Mouse (Mus musculus): Measurements from ENCODE around the gene Cpne8. TPM values are rescaled to one million over a fixed set of nuclear protein-coding genes. Genes with fewer than 3 reads are reported as not detected.

Gene Cpne8
- polyA plus RNA-seq (2015; fragmentation: Nextera tagmentation; extraction: Ambion mirVana), result 13.8 and 16.5 TPM in 2 replicates

DNA sequence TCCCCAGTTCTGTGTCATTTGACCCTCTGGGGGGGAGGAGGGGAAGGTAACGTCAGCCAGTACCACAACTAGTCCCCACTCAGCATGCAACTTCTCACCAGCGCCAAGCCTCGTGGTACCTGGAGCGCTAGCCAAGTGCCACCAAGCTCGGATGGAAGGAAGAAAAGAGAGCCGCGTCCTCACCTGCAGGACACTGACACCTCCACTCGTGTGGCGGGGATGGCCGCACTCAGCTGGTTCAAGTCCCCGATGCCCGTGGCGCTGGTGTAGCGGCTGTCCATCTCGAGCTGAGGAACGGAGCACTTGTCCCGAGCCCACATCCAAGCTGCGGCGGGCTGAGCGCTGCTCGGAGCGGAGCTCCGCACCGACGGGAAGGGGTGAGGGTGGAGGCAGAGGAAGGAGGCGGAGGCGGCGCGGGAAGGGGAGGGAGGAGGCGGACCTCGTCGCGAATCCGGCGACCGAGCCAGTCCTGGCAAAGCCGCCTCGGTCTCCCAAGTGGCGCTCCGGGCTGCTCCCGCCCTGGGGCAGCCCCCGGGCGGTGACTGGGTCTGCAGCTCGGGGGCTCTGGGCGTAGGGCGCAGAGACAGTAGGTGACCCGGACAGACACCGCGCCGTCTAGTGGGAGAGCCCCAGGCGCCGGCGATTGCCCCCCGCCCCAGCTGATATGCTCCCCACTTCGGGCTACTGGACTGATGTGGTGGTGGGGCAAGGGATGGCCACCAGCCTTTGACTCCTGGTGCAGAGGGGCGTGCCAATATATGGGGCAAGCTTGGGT lies at the start of gene Cpne8:
Cpne8 (minus strand) TSS at position 448 of the 775 bp plus-strand sequence.
- peak; percentile 86 for ATAC-seq (replicated peaks; ENCODE audit: low FRiP score)
- Histone ChIP-seq H3K4me2 (peak within 1 kb of the TSS; percentile 96), H3K9ac (peak within 1 kb of the TSS; percentile 52), H3K4me3 (replicated peaks) (peak within 1 kb of the TSS; percentile 69), H3K27ac (no peak within 1 kb of the TSS), H3K9me3 (replicated peaks) (no peaks in the 10 kb centered on the region), H3K36me3 (no peaks in the 10 kb centered on the region), H3K4me1 (peaks cover 24% of the 10 kb centered on the region), H3K27me3 (peaks cover 26% of the 10 kb centered on the region)
- WGBS, result under 1% methylated on average over 49 of the region's 56 CpGs

DNA sequence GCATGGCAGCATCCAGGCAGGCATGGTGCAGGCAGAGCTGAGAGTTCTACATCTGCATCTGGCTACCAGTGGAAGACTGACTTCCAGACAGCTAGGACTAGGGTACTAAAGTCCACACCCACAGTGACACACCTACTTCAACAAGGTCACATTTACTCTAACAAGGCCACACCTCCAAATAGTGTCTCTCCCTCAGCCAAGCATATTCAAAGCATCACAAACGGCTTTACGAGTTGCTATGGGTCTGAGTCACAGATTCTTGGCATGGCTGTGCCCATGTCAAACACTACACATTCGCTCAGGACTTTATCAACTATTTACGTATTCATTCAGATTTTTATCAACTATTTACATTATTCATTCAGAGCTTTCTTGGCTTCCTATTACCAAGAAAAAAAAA lies 38.5 kb upstream of the Cpne8 start:
- Histone ChIP-seq H3K4me2 (no peak overlapping the region), H3K4me3 (replicated peaks) (no peak overlapping the region), H3K9me3 (replicated peaks) (no peaks in the 10 kb centered on the region), H3K27me3 (no peaks in the 10 kb centered on the region), H3K4me1 (no peaks in the 10 kb centered on the region), H3K9ac (no peak overlapping the region), H3K27ac (no peak overlapping the region), H3K36me3 (no peaks in the 10 kb centered on the region)
- ATAC-seq (replicated peaks; ENCODE audit: low FRiP score), result no peak
- WGBS, result 73% methylated on average over 4 of the region's 4 CpGs

DNA sequence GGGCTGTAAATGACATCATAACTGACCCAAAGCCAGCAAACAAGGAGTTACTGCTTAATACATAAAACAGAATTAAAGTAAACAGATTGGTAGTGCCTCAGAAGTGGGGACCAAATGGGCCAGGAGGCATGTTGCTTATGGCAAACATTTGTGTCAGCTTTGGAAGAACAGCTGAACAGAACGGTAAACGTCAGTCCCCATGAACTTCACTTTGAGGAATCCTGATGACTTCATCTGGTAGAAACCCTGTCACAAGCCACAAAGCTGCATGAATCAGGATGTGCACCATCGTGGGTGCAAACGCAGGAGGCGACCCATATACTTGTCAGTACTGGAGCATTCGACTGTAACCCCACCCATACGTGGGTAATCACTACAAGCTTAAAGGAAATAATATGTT lies 30.1 kb upstream of the Cpne8 start:
- Histone ChIP-seq H3K27ac (no peak overlapping the region), H3K4me2 (no peak overlapping the region), H3K36me3 (no peaks in the 10 kb centered on the region), H3K4me3 (replicated peaks) (no peak overlapping the region), H3K9ac (no peak overlapping the region), H3K9me3 (replicated peaks) (no peaks in the 10 kb centered on the region), H3K4me1 (no peaks in the 10 kb centered on the region), H3K27me3 (no peaks in the 10 kb centered on the region)
- WGBS, result 71% methylated on average over 7 of the region's 7 CpGs
- ATAC-seq (replicated peaks; ENCODE audit: low FRiP score), result no peak

DNA sequence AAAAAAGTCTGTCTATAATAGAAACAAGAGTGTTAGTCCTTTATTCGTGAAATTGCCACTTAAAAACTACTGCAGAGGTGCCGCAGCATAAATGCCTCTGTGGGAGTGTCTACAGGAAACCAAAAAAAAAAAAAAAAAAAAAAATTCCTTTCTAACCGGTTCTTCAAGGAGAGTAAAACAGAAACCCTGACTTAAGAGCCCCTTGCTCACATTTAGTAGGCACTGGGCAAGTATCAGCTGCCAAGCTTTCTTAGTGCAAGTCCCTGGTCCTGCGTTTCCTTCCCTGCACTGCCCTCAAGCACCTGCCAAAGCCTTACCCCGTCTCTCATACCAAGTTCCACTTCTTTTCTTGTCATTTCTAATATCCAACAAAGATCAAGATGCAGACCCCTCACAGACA lies 25.1 kb upstream of the Cpne8 start:
- Histone ChIP-seq H3K4me1 (no peaks in the 10 kb centered on the region), H3K9ac (no peak overlapping the region), H3K36me3 (no peaks in the 10 kb centered on the region), H3K27me3 (no peaks in the 10 kb centered on the region), H3K4me3 (replicated peaks) (no peak overlapping the region), H3K4me2 (no peak overlapping the region), H3K27ac (no peak overlapping the region), H3K9me3 (replicated peaks) (no peaks in the 10 kb centered on the region)
- 53% methylated on average over 5 of the region's 5 CpGs for WGBS
- ATAC-seq (replicated peaks; ENCODE audit: low FRiP score), result no peak

DNA sequence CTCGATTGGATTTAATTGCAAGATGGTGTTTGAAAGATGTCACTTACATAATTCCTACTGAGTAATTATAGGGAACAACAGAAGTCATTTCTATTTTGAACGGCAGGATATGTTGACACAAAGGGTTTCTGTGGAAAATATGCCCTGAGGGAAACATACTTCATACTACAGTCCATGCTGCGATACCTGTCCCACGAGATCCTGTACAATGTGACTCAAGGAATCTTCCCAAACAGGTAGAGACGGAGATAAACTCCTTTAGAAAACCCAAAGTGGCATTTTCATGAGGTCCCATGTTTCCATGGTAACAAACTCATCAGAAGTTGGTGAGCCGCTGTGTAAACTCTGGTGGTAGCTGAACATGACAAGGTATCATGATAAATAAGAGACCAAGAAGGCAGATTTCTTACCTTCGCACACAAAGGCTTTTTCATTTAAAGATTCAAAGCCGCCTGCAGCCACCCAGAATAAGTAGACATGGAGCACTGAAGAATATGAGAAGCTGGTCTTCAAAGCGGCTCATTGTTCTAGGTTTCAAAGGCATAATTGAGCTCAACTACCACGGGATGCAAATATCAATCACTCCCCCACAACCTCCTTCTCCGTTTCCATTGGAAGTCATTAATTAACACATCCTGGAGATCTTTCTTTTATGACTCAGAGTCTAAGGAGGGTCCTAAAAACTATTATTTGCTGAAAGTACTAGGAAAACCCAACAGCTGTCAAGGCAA lies 24.4 kb upstream of the Cpne8 start:
- no peaks in the 10 kb centered on the region for H3K27me3 ChIP-seq
- no peak overlapping the region for H3K4me3 ChIP-seq (replicated peaks)
- no peak overlapping the region for H3K27ac ChIP-seq
- no peaks in the 10 kb centered on the region for H3K36me3 ChIP-seq
- H3K9ac ChIP-seq, result no peak overlapping the region
- WGBS, result 56% methylated on average over 11 of the region's 11 CpGs
- ATAC-seq (replicated peaks; ENCODE audit: low FRiP score), result 0 out of 2 replicates have a peak, but pooled peaks have one; percentile 9
- no peak overlapping the region for H3K4me2 ChIP-seq
- no peaks in the 10 kb centered on the region for H3K4me1 ChIP-seq
- no peaks in the 10 kb centered on the region for H3K9me3 ChIP-seq (replicated peaks)

DNA sequence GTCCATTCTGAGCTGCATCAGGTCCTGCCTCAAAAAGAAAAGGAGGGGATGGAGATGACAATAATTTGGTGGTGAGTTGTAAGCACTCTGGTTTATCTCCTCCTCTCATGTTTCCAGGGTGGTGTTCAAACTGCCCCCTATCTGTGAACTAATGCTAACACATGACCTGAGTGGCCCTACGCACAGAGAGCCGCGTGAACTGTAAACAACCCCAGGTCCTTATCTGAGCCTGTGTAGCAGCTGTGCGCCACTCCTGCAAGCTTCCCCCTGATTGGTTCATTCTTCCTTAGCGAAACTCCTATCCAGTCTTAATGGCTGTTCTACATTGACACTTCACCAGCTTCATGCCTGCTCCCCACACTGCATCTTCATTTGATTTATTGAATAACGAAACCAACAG lies 7.5 kb upstream of the Cpne8 start:
- ATAC-seq (replicated peaks; ENCODE audit: low FRiP score), result no peak
- no peaks in the 10 kb centered on the region for H3K4me1 ChIP-seq
- WGBS, result 95% methylated on average over 6 of the region's 6 CpGs

DNA sequence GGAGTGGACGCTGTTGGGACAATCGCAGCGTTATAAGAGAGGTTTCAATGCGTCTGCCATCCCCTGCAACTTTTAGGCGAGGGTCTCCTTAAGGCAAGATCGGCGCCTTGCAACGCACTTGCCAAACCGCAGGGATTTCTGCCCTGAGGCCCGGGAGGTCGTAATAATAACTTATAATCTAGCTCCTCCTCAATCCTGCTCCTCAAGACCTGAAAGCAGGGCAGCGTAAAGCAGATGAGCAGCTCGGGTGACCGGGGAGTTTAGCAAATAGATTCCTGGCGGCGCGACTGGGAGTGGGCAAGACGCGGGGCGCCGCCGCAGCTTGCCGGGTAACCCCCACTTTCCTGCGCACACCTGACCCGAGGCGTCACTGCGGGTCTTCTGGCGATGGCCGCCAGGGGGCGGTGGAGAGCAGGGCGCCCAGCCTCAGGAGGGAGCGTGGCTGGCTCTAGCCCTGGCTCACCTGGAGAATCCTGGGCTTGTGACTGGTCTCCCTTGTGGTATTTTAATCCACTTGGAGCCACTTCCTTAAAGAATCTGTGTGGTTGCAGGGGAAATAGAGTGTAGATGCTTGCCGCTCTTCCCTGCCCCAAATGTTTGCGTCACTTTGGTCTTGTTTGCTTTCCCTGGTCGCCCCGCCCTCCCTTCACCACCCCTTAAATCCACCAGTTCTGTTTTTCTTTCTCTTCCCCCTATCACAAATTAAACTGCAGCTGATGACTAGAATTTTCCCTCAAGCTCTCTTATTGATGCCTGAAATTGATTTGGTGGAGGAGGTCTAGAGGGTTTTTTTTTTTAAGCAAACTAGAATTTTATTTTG lies 738 bp upstream of the Cpne8 start:
- peak; percentile 87 for ATAC-seq (replicated peaks; ENCODE audit: low FRiP score)
- Histone ChIP-seq H3K4me2 (peak overlapping the region; percentile 96), H3K9ac (peak overlapping the region; percentile 52), H3K4me3 (replicated peaks) (peak overlapping the region; percentile 69), H3K27ac (no peak overlapping the region), H3K4me1 (peaks cover 24% of the 10 kb centered on the region), H3K36me3 (no peaks in the 10 kb centered on the region), H3K27me3 (peaks cover 26% of the 10 kb centered on the region), H3K9me3 (replicated peaks) (no peaks in the 10 kb centered on the region)
- 4% methylated on average over 36 of the region's 36 CpGs for WGBS

More for the DNA sequence above, 7.5 kb upstream of the Cpne8 start:
- Histone ChIP-seq H3K27ac (no peak overlapping the region), H3K9me3 (replicated peaks) (no peaks in the 10 kb centered on the region), H3K4me2 (no peak overlapping the region), H3K36me3 (no peaks in the 10 kb centered on the region), H3K27me3 (peaks cover 10% of the 10 kb centered on the region), H3K4me3 (replicated peaks) (no peak overlapping the region), H3K9ac (no peak overlapping the region)

DNA sequence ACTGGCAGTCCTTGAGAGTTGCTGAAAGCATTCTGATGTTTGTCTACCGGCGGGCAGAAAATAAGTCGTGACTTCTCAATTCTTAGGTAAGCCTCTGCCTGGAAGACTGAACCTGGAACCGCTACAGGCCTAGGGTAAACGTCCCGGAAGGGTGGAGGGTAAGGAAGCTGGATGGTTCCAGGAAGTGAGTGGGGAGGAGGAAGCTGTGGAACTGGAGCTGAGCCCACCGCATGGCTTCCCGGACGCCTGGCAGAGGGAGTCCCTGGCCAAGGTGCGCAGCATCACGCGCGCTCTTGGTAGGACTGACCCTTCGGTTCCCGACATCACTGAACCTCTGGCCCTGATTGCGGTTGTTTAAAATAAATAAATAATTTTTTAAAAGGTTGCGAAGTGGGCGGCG lies 744 bp downstream of the Cpne8 start:
- peak; percentile 46; the same call in 1 of the 2 replicates for ATAC-seq (replicated peaks; ENCODE audit: low FRiP score)

DNA sequence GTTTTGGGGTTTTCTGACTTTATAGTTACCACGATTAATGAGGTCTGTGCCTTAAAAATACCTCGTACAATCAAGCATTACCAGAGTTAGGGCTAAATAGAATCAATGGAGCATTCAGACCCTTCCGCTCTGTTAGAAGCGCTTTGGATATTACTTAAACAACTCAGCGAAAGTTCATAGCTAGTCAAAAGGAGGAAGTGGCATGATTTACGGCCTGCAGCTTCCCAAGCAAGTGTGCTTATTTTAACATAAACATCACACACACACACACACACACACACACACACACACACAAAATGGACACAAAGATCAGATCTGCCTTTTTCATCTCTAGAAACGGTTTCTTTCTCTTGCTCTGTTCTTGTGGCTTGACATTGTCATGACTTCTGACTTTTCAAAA lies 9.7 kb downstream of the Cpne8 start:
- 0 out of 2 replicates have a peak, but pooled peaks have one; percentile 33 for ATAC-seq (replicated peaks; ENCODE audit: low FRiP score)
- Histone ChIP-seq H3K36me3 (no peaks in the 10 kb centered on the region), H3K27ac (peak overlapping the region; percentile 41; the same call in 1 of the 2 replicates), H3K27me3 (no peaks in the 10 kb centered on the region), H3K9me3 (replicated peaks) (no peaks in the 10 kb centered on the region), H3K9ac (no peak overlapping the region), H3K4me3 (replicated peaks) (no peak overlapping the region), H3K4me1 (peaks cover 9% of the 10 kb centered on the region; the same call in 1 of the 2 replicates), H3K4me2 (no peak overlapping the region)
- 40% methylated on average over 7 of the region's 7 CpGs for WGBS

More for the DNA sequence above, 744 bp downstream of the Cpne8 start:
- H3K9ac ChIP-seq, result 0 out of 2 replicates have a peak overlapping the region, but pooled peaks have one; percentile 52
- no peaks in the 10 kb centered on the region for H3K36me3 ChIP-seq
- peaks cover 26% of the 10 kb centered on the region for H3K27me3 ChIP-seq
- H3K4me2 ChIP-seq, result peak overlapping the region; percentile 96
- 4% methylated on average over 19 of the region's 19 CpGs for WGBS
- H3K4me1 ChIP-seq, result peaks cover 24% of the 10 kb centered on the region
- no peaks in the 10 kb centered on the region for H3K9me3 ChIP-seq (replicated peaks)
- peak overlapping the region; percentile 69 for H3K4me3 ChIP-seq (replicated peaks)
- H3K27ac ChIP-seq, result no peak overlapping the region

DNA sequence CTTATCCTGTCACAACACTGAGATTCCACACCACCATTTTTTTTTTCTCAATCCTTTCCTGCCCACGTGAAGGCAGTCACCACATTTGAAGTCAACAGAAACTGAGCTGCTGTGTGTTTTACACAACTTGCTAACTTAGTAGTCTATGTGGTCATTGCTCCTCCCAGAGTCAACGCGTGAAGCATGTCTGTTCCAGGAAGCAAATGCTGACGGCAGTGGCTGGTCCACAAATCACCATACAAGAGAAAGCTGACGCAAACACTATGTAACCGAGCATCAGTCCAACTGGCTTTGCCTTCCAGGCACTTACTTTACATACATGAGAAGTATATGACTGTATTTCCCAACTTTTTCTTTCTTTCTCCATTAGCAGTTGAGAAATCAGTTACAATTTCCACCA lies 12.3 kb downstream of the Cpne8 start:
- ATAC-seq (replicated peaks; ENCODE audit: low FRiP score), result no peak
- H3K4me2 ChIP-seq, result no peak overlapping the region
- no peaks in the 10 kb centered on the region for H3K27me3 ChIP-seq

DNA sequence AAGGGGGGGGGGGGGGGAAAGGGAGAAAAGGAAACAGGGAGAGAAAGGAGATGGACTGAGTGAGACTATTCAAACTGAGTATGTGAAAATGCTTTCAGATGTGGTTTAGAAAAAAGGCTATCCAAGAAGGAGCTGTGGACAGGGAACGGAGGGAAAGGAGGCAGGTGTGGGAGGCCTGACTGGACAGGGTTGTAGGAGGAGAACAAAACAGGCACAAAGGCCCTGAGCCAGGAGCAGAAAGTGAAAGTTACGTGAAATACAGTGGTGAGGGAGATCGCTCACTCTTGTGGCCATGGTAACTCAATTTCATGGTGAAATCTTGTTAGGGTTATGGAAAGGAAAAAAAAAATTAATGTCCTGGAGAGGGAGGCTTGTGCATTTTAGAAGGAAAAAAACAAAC lies 14.6 kb downstream of the Cpne8 start:
- ATAC-seq (replicated peaks; ENCODE audit: low FRiP score), result no peak
- no peaks in the 10 kb centered on the region for H3K9me3 ChIP-seq (replicated peaks)
- no peak overlapping the region for H3K9ac ChIP-seq
- 77% methylated on average over 3 of the region's 3 CpGs for WGBS
- no peaks in the 10 kb centered on the region for H3K36me3 ChIP-seq
- no peak overlapping the region for H3K27ac ChIP-seq
- H3K27me3 ChIP-seq, result no peaks in the 10 kb centered on the region
- no peak overlapping the region for H3K4me2 ChIP-seq
- peaks cover 8% of the 10 kb centered on the region; the same call in 1 of the 2 replicates for H3K4me1 ChIP-seq
- no peak overlapping the region for H3K4me3 ChIP-seq (replicated peaks)

More for the DNA sequence above, 12.3 kb downstream of the Cpne8 start:
- no peak overlapping the region for H3K27ac ChIP-seq
- H3K4me1 ChIP-seq, result peaks cover 9% of the 10 kb centered on the region; the same call in 1 of the 2 replicates
- H3K4me3 ChIP-seq (replicated peaks), result no peak overlapping the region
- 68% methylated on average over 6 of the region's 6 CpGs for WGBS
- H3K36me3 ChIP-seq, result no peaks in the 10 kb centered on the region
- H3K9me3 ChIP-seq (replicated peaks), result no peaks in the 10 kb centered on the region
- H3K9ac ChIP-seq, result no peak overlapping the region

Data from kidney, embryonic 15.5 days (tissue).